Mouse (Mus musculus) adrenal gland, postnatal 14 days (tissue): Measurements from ENCODE around the gene Vmn2r81. TPM values are rescaled to one million over a fixed set of nuclear protein-coding genes. Genes with fewer than 3 reads are reported as not detected.
"Not testable (repeated sequence)": the region's sequence is repeated elsewhere in the genome, so short reads cannot be mapped to it uniquely, and the experiment has no call there.

ENCODE experiments used
- DNase-seq: peaks from one replicate; pipeline ENCODE4 v3.0.0; 2021; ENCODE audit warnings: mixed read lengths
- long read RNA-seq, 2 experiments: library from polyadenylated mRNA; stranded (forward); transcript quantifications; one replicate each; pipeline ENCODE4 v2.0.0; 2021
- total RNA-seq: library from RNA; stranded (reverse); gene quantifications from 2 replicates; pipeline ENCODE4 v1.2.3, GENCODE M21; 2021

Gene Vmn2r81
- not detected in 2 replicates for total RNA-seq
- long read RNA-seq, experiment 1, result 0 reads
- long read RNA-seq, experiment 2, result 0 reads

DNA sequence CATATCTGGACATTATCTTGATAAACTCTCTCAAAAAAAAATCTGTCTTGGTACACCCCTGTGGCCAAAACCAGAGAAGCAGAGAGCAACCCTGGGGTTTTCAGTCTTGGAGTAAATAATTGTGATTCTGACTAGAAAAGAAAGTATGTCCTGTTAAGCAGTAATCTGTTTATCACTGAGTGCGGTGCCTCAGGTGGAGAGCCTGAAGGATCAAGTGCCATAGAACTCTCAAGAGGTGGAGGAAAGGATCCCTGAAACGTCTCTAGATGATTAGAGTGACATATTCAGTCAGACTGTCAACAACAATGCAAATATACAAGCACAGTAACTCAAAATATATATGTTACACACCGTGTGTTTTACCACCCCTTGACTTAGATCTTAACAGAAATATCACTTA, at the start of gene Vmn2r81:
TSS of gene Vmn2r81 (plus strand) at position 301 of the 400 bp plus-strand sequence.
- not testable (repeated sequence) for DNase-seq

DNA sequence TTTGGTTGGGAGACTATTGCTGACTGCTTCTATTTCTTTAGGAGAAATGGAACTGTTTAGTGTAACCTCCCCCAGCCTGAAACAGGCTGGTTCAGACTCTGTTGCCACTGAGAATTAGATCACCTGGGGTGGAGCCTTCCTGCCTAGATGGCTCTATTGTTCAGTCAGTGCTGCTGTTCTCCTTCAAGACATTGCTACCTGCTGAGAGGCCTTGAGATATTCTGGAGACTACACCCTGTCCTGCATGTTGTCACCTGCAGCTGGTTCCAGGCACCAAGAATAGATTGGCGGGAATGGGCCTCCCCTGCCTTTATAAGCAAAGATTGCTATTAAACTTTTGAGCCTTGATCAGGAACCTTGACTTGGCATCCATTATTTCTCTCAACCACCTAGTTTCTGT, 47.5 kb upstream of the Vmn2r81 start:
- not testable (repeated sequence) for DNase-seq

- DNase-seq, result no peak
Measured at GRCm38 (mm10) chr10:79220432-79220831, 27.1 kb upstream of the Vmn2r81 start.

GRCm38 (mm10) chr10:79221606-79222005, 25.9 kb upstream of the Vmn2r81 start:
- DNase-seq, result no peak

- DNase-seq, result no peak
Measured at GRCm38 (mm10) chr10:79222214-79222613, 25.3 kb upstream of the Vmn2r81 start.

DNA sequence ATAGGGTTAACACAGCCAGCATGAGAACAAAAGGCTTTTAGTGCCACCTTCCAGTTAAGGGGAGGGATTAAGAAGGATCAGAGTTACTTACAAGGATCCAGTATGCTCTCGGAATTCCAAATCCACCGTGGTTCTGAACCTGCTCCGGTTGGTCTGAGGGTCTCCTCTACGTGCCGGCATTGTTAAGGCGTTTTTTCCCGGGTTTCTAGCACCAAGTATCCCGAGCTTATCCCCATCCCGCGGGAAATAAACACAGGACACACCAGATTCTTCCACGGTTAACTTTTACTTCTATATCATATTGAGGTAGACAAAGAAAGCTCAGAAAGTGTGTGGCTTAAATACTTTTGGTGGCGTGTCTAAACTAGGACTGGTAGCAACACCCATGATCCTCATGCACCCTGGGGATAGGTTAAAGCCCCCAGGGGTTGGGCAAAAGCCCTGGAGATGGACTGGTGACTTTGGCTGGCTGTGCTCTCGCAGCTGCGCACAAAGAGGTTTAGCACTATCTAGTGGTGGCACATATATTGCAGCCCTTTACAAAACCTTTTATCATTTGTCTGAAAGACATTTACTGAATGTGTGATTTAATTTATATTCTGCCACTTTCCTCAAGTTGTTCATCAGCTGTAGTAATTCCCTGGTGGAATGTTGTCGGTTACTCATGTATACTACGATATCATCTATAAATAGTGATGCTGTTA, 74.7 kb downstream of the Vmn2r81 start:
- not testable (repeated sequence) for DNase-seq

GRCm38 (mm10) chr10:79322737-79323086, 75.2 kb downstream of the Vmn2r81 start:
- no peak for DNase-seq

Other genes with a start within 250 kb of the Vmn2r81 start
- gene Olfr1351, start 235.2 kb upstream of the Vmn2r81 start, total RNA-seq, result not detected in 2 replicates
- not detected in 2 replicates for gene Olfr57, start 219.0 kb upstream of the Vmn2r81 start, total RNA-seq
- 14.4 and 18.8 TPM in 2 replicates for gene 2610008E11Rik, start 150.1 kb upstream of the Vmn2r81 start, total RNA-seq
- not detected in 2 replicates for gene Vmn2r80, start 98.9 kb upstream of the Vmn2r81 start, total RNA-seq
- gene Vmn2r82, start 108.8 kb downstream of the Vmn2r81 start, total RNA-seq, result not detected in 2 replicates
- gene Vmn2r83, start 221.0 kb downstream of the Vmn2r81 start, total RNA-seq, result not detected in 2 replicates